In genomic region chr11:77385706-77386690, GRCm38 (mm10) we compare ENCODE assay signal across 9 mouse cellular contexts.
DNase-seq lines count a peak whose midpoint lies in the region; ATAC-seq and TF ChIP-seq lines count a peak whose summit lies in the region.
"Had no signal": no experiment of that assay in that cellular context is flagged by ENCODE, and none has a peak within 500 bp of the region (broad histone marks: within the 10 kb centered on the region; RNA-seq: fewer than 3 reads in every experiment).

No protein-coding gene starts in this region.

- no peak for TF ChIP-seq CTCF in lung, embryonic 14.5 days (IDR thresholded peaks at IDR 0.05; ENCODE audit: low read depth)
- TF ChIP-seq CTCF in thymus, adult 2 months (IDR thresholded peaks at IDR 0.05; ENCODE audit: borderline replicate concordance, control insufficient read depth, extremely low read depth, insufficient read depth, low read length, poor library complexity): no peak

- no peak overlapping the region for H3K4me3 ChIP-seq in heart, embryonic 12.5 days
- H3K4me3 ChIP-seq in lung, embryonic 14.5 days (ENCODE audit: low read depth, low read length): no peak overlapping the region
- H3K4me3 ChIP-seq in thymus, adult 2 months (ENCODE audit: control insufficient read depth, insufficient read depth, low read length): no peak overlapping the region
- no peak overlapping the region for H3K4me3 ChIP-seq in hindbrain, embryonic 14.5 days (replicated peaks; ENCODE audit: low read length)
- H3K4me3 ChIP-seq: limb, embryonic 15.5 days had no signal

- 35% methylated on average over 3 of the region's 3 CpGs for WGBS in heart, embryonic 12.5 days
- WGBS in lung, embryonic 14.5 days: 38% methylated on average over 3 of the region's 3 CpGs
- WGBS in thymus, adult 2 months: 2% methylated on average over 3 of the region's 3 CpGs
- 69% methylated on average over 3 of the region's 3 CpGs for WGBS in hindbrain, embryonic 14.5 days

- no peak for TF ChIP-seq POLR2A in thymus, adult 2 months (IDR thresholded peaks at IDR 0.05; ENCODE audit: control insufficient read depth, extremely low read depth, insufficient read depth, low read length, poor library complexity)

- H3K9ac ChIP-seq in heart, embryonic 12.5 days: 0 out of 2 replicates have a peak overlapping the region, but pooled peaks have one; percentile 45
- no peak overlapping the region for H3K9ac ChIP-seq in lung, embryonic 14.5 days
- H3K9ac ChIP-seq in hindbrain, embryonic 14.5 days: no peak overlapping the region
- H3K9ac ChIP-seq: limb, embryonic 15.5 days had no signal

- H3K36me3 ChIP-seq in heart, embryonic 12.5 days: peaks cover 9% of the 10 kb centered on the region
- H3K36me3 ChIP-seq in lung, embryonic 14.5 days (ENCODE audit: insufficient read depth): no peaks in the 10 kb centered on the region
- H3K36me3 ChIP-seq in thymus, adult 2 months (ENCODE audit: control insufficient read depth, insufficient read depth, low read length): no peaks in the 10 kb centered on the region
- H3K36me3 ChIP-seq in hindbrain, embryonic 14.5 days (replicated peaks; ENCODE audit: control insufficient read depth, insufficient read depth): no peaks in the 10 kb centered on the region
- H3K36me3 ChIP-seq: limb, embryonic 15.5 days had no signal

- H3K9me3 ChIP-seq in heart, embryonic 12.5 days (replicated peaks): peaks cover 3% of the 10 kb centered on the region; the same call in 1 of the 2 replicates
- no peaks in the 10 kb centered on the region for H3K9me3 ChIP-seq in lung, embryonic 14.5 days (ENCODE audit: low read depth, low read length)
- no peaks in the 10 kb centered on the region for H3K9me3 ChIP-seq in hindbrain, embryonic 14.5 days (ENCODE audit: control insufficient read depth, low read length)
- H3K9me3 ChIP-seq: limb, embryonic 15.5 days had no signal

- peak overlapping the region; percentile 62 for H3K27ac ChIP-seq in heart, embryonic 12.5 days (ENCODE audit: poor library complexity, severe bottlenecking)
- H3K27ac ChIP-seq in lung, embryonic 14.5 days (ENCODE audit: low read depth): no peak overlapping the region
- peak overlapping the region; percentile 53; the same call in 1 of the 2 replicates for H3K27ac ChIP-seq in thymus, adult 2 months (ENCODE audit: control insufficient read depth, insufficient read depth, low read length)
- no peak overlapping the region for H3K27ac ChIP-seq in hindbrain, embryonic 14.5 days
- H3K27ac ChIP-seq: limb, embryonic 15.5 days had no signal

- H3K4me2 ChIP-seq in heart, embryonic 12.5 days: no peak overlapping the region
- no peak overlapping the region for H3K4me2 ChIP-seq in lung, embryonic 14.5 days
- H3K4me2 ChIP-seq in hindbrain, embryonic 14.5 days (replicated peaks): no peak overlapping the region
- H3K4me2 ChIP-seq: limb, embryonic 15.5 days had no signal

- H3K27me3 ChIP-seq in heart, embryonic 12.5 days (replicated peaks): no peaks in the 10 kb centered on the region
- H3K27me3 ChIP-seq in lung, embryonic 14.5 days (ENCODE audit: insufficient read depth, low read length): no peaks in the 10 kb centered on the region
- H3K27me3 ChIP-seq in thymus, adult 2 months (ENCODE audit: control insufficient read depth, insufficient read depth, low read length): no peaks in the 10 kb centered on the region
- H3K27me3 ChIP-seq in hindbrain, embryonic 14.5 days (ENCODE audit: control insufficient read depth, insufficient read depth, low read length): no peaks in the 10 kb centered on the region
- H3K27me3 ChIP-seq: limb, embryonic 15.5 days had no signal

- ATAC-seq in heart, embryonic 12.5 days (ENCODE audit: insufficient number of reproducible peaks, low FRiP score): no peak
- ATAC-seq in lung, embryonic 14.5 days (ENCODE audit: insufficient read depth): no peak
- no peak for ATAC-seq in hindbrain, embryonic 14.5 days (ENCODE audit: low FRiP score)

- H3K4me1 ChIP-seq in heart, embryonic 12.5 days (replicated peaks): peaks cover 30% of the 10 kb centered on the region
- H3K4me1 ChIP-seq in lung, embryonic 14.5 days (ENCODE audit: insufficient read depth): no peaks in the 10 kb centered on the region
- H3K4me1 ChIP-seq in thymus, adult 2 months (replicated peaks; ENCODE audit: control insufficient read depth, insufficient read depth, low read length): peaks cover 2% of the 10 kb centered on the region
- H3K4me1 ChIP-seq in hindbrain, embryonic 14.5 days (replicated peaks; ENCODE audit: control insufficient read depth, insufficient read depth, low read length): no peaks in the 10 kb centered on the region
- H3K4me1 ChIP-seq: limb, embryonic 15.5 days had no signal

- peak; percentile 25 to 75 for DNase-seq in layer of hippocampus, adult 18-20 months (ENCODE audit: low spot score in 2 of 2)
- DNase-seq in layer of hippocampus, postnatal 10 days (ENCODE audit: low spot score in 2 of 2): no peak
- peak; percentile 93 for DNase-seq in T-cell, adult 2 months (ENCODE audit: low spot score)
- DNase-seq in lung, embryonic 14.5 days: peak; percentile 45
- DNase-seq in thymus, adult 2 months: peak; percentile 53
- DNase-seq in retina, embryonic 14.5 days (ENCODE audit: low spot score): no peak
- no peak for DNase-seq in hindbrain, embryonic 14.5 days (ENCODE audit: low spot score)

Comparison
In these comparisons a context has a peak if more than half of its experiments do, and no peak if none do; other contexts are left out.
1. DNase-seq: peak in layer of hippocampus, adult 18-20 months (2 of 2), T-cell, adult 2 months (single experiment), lung, embryonic 14.5 days (single experiment) and thymus, adult 2 months (single experiment); none in layer of hippocampus, postnatal 10 days (0 of 2), retina, embryonic 14.5 days (single experiment) and hindbrain, embryonic 14.5 days (single experiment).
2. H3K27ac ChIP-seq: peak in heart, embryonic 12.5 days (single experiment) and thymus, adult 2 months (single experiment); none in lung, embryonic 14.5 days (single experiment) and hindbrain, embryonic 14.5 days (single experiment).